Mouse (Mus musculus): ENCODE results near the gene Nme9. TPM values are rescaled to one million over a fixed set of nuclear protein-coding genes. Genes with fewer than 3 reads are reported as not detected.

The Nme9 gene
- polyA plus RNA-seq, 1 experiment: not detected

DNA sequence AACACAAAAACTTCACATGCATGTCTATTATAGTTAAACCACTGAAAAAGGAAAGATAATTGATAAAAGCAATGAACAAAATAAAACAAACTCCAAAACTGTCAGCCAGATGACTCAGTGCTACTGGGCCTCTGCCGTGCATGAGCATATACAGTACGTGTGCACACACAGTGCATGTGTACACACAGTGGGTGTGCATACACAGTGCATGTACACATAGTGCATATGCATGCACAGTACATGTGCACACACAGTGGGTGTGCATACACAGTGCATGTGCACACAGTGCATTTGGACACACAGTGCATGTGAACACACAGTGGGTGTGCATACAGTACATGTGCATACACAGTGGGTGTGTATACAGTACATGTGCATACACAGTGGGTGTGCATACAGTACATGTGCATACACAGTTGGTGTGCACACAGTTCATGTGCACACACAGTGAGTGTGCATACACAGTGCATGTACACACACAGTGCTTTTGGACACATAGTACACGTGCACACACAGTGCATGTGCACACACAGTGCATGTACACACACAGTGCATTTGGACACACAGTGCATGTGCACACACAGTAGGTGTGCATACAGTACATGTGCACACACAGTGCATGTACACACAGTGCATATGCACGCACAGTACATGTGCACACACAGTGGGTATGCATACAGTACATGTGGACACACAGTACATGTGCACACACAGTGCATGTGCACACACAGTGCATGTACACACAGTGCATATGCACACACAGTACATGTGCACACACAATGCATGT lies 9.4 kb upstream of the Nme9 start:
- peaks cover 28% of the 10 kb centered on the region for H3K27me3 ChIP-seq (ENCODE audit: control insufficient read depth)
- no peak overlapping the region for H3K4me3 ChIP-seq (replicated peaks)
- TF ChIP-seq TAL1 (IDR thresholded peaks at IDR 0.05; ENCODE audit: low read length): no peak; the same call in 2 of the 3 replicates
- TF ChIP-seq GATA1 (IDR thresholded peaks at IDR 0.05; ENCODE audit: low read length): no peak
- no peaks in the 10 kb centered on the region for H3K4me1 ChIP-seq (ENCODE audit: control insufficient read depth)
- H3K36me3 ChIP-seq (ENCODE audit: control insufficient read depth): no peaks in the 10 kb centered on the region
- peaks cover 7% of the 10 kb centered on the region for H3K9me3 ChIP-seq (ENCODE audit: control insufficient read depth, low read length)

- H3K9me3 ChIP-seq (ENCODE audit: control insufficient read depth, low read length): peaks cover 7% of the 10 kb centered on the region
- H3K4me3 ChIP-seq (replicated peaks): no peak overlapping the region
- peaks cover 5% of the 10 kb centered on the region for H3K27me3 ChIP-seq (ENCODE audit: control insufficient read depth)
- TF ChIP-seq GATA1 (IDR thresholded peaks at IDR 0.05; ENCODE audit: low read length) (no peak), TAL1 (IDR thresholded peaks at IDR 0.05; ENCODE audit: low read length) (no peak)
- H3K4me1 ChIP-seq (ENCODE audit: control insufficient read depth): no peaks in the 10 kb centered on the region
- no peaks in the 10 kb centered on the region for H3K36me3 ChIP-seq (ENCODE audit: control insufficient read depth)
These were observed 6.6 kb upstream of the Nme9 start for GRCm38 (mm10) chr9:99444590-99445178.

GRCm38 (mm10) chr9:99446259-99446658 lies 5.0 kb upstream of the Nme9 start:
- H3K9me3 ChIP-seq (ENCODE audit: control insufficient read depth, low read length): peaks cover 7% of the 10 kb centered on the region
- H3K36me3 ChIP-seq (ENCODE audit: control insufficient read depth): no peaks in the 10 kb centered on the region
- H3K4me1 ChIP-seq (ENCODE audit: control insufficient read depth): no peaks in the 10 kb centered on the region
- H3K4me3 ChIP-seq (replicated peaks): no peak overlapping the region
- TF ChIP-seq TAL1 (IDR thresholded peaks at IDR 0.05; ENCODE audit: low read length) (no peak), GATA1 (IDR thresholded peaks at IDR 0.05; ENCODE audit: low read length) (no peak)
- peaks cover 13% of the 10 kb centered on the region for H3K27me3 ChIP-seq (ENCODE audit: control insufficient read depth)

DNA sequence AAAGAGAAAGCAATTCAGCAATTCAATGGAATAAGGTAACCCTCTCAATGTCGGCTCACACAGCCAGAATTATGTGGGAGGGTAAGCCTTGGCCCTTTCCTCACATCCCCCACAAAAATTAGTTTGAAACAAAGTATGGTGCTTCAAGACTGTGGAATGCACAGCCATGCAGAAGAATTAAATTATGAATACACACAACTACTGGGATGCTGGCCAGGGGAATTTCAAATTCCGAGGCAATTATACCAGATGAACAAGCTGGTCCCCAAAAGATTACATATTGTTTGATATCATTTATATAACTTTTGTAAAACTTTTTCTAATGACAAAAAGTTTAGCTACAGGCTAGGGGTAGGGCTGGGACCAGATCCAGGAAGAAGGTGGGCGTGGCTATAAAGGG lies 4.0 kb upstream of the Nme9 start:
- Histone ChIP-seq H3K4me3 (replicated peaks) (no peak overlapping the region), H3K4me1 (ENCODE audit: control insufficient read depth) (no peaks in the 10 kb centered on the region), H3K9me3 (ENCODE audit: control insufficient read depth, low read length) (no peaks in the 10 kb centered on the region), H3K27me3 (ENCODE audit: control insufficient read depth) (peaks cover 17% of the 10 kb centered on the region), H3K36me3 (ENCODE audit: control insufficient read depth) (no peaks in the 10 kb centered on the region)
- TF ChIP-seq TAL1 (IDR thresholded peaks at IDR 0.05; ENCODE audit: low read length) (no peak), GATA1 (IDR thresholded peaks at IDR 0.05; ENCODE audit: low read length) (no peak)

- TF ChIP-seq TAL1 (IDR thresholded peaks at IDR 0.05; ENCODE audit: low read length): no peak
- no peak for TF ChIP-seq GATA1 (IDR thresholded peaks at IDR 0.05; ENCODE audit: low read length)
- H3K4me1 ChIP-seq (ENCODE audit: control insufficient read depth): no peaks in the 10 kb centered on the region
- no peaks in the 10 kb centered on the region for H3K9me3 ChIP-seq (ENCODE audit: control insufficient read depth, low read length)
- no peak overlapping the region for H3K4me3 ChIP-seq (replicated peaks)
- H3K36me3 ChIP-seq (ENCODE audit: control insufficient read depth): no peaks in the 10 kb centered on the region
- H3K27me3 ChIP-seq (ENCODE audit: control insufficient read depth): peaks cover 25% of the 10 kb centered on the region
These were observed 1.2 kb upstream of the Nme9 start for GRCm38 (mm10) chr9:99449886-99450647.

DNA sequence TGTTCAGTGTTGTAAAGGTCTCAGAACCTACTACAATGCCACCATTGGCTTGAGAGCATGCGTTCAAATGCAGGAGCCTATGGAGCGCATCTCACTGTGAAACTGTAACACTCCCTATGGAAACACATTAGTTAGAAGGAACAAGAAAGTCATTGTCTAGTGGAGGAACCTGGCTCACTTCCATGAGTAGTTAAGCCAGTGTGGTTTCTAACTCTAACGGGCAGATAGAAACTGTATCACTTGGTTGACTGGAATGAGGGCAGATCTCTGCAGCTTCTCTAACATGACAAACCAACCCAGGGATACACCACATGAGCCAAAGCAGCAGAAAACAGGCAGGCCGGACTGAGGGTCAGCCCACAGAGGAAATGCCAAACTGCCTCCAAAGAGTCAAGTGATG lies 2.9 kb downstream of the Nme9 start:
- TF ChIP-seq GATA1 (IDR thresholded peaks at IDR 0.05; ENCODE audit: low read length) (no peak), TAL1 (IDR thresholded peaks at IDR 0.05; ENCODE audit: low read length) (no peak)
- H3K4me3 ChIP-seq (replicated peaks): no peak overlapping the region
- H3K36me3 ChIP-seq (ENCODE audit: control insufficient read depth): no peaks in the 10 kb centered on the region
- no peaks in the 10 kb centered on the region for H3K4me1 ChIP-seq (ENCODE audit: control insufficient read depth)
- no peaks in the 10 kb centered on the region for H3K9me3 ChIP-seq (ENCODE audit: control insufficient read depth, low read length)
- H3K27me3 ChIP-seq (ENCODE audit: control insufficient read depth): peaks cover 25% of the 10 kb centered on the region

DNA sequence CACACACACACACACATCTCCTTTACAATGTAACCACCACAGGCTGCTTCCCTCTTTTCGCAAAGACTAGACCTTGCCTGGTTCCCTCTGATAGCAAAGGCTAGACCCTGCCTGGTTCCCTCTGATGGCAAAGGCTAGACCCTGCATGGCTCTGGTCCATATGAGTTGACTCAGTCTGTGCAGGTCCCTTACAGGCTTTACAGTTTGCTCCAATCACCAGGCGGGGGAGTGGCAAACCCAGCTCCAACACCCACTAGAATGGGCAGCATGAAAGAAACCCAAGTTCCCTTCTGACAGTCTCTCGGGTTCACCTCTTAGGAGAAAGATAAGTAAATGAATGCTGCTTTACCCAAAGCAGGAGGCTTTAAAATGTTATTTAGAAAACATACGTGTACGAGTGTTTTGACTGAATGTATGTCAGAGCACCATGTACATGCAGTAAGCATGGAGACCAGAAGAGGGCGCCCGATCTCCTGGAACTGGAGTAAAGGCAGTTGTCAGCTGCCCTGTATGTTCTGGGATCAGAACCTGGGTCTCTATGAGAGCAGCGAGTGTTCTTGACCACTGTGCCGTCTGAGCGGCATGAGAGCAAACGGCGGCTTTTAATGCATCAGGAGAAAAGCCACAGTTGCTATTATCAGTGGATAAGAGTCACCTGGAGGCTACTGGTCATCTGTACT lies 7.4 kb downstream of the Nme9 start:
- Histone ChIP-seq H3K36me3 (ENCODE audit: control insufficient read depth) (no peaks in the 10 kb centered on the region), H3K4me3 (replicated peaks) (no peak overlapping the region), H3K9me3 (ENCODE audit: control insufficient read depth, low read length) (no peaks in the 10 kb centered on the region), H3K27me3 (ENCODE audit: control insufficient read depth) (no peaks in the 10 kb centered on the region; the same call in 1 of the 2 replicates), H3K4me1 (ENCODE audit: control insufficient read depth) (no peaks in the 10 kb centered on the region)
- no peak for TF ChIP-seq GATA1 (IDR thresholded peaks at IDR 0.05; ENCODE audit: low read length)
- TF ChIP-seq TAL1 (IDR thresholded peaks at IDR 0.05; ENCODE audit: low read length): no peak

DNA sequence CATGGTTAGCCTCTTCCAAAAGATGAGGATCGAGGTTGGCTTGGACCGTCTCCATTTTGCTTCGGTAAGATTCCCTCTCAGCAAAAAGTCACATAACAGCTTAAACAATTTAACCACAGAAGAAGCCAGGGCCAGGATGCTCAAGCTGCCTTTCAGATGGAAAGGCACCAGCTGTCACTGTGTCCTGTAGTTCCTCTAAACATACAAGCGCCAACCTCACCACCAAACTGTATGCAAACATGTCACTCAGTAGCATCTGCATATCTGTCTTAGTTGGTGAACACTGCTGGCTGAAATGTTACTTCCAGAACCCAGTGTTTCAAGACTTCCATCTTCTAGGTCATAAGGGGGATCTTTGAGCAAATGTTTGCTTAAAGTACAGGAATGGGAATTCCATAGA lies 8.5 kb downstream of the Nme9 start:
- TF ChIP-seq GATA1 (IDR thresholded peaks at IDR 0.05; ENCODE audit: low read length): no peak
- TF ChIP-seq TAL1 (IDR thresholded peaks at IDR 0.05; ENCODE audit: low read length): no peak

More for the DNA sequence above, 8.5 kb downstream of the Nme9 start:
- H3K36me3 ChIP-seq (ENCODE audit: control insufficient read depth): no peaks in the 10 kb centered on the region
- H3K9me3 ChIP-seq (ENCODE audit: control insufficient read depth, low read length): no peaks in the 10 kb centered on the region
- no peaks in the 10 kb centered on the region; the same call in 1 of the 2 replicates for H3K27me3 ChIP-seq (ENCODE audit: control insufficient read depth)
- H3K4me3 ChIP-seq (replicated peaks): no peak overlapping the region
- H3K4me1 ChIP-seq (ENCODE audit: control insufficient read depth): no peaks in the 10 kb centered on the region

All from erythroblast, embryonic 14.5 days (primary cell).